Mouse (Mus musculus) myocyte (in vitro differentiated cells): Measurements from ENCODE around the gene Kcnn4. TPM values are rescaled to one million over a fixed set of nuclear protein-coding genes. Genes with fewer than 3 reads are reported as not detected.

Source experiments
- H3K27me3 ChIP-seq: one replicate; pipeline ENCODE4 v1.6.1; 2011; ENCODE audit not compliant: control insufficient read depth, insufficient read depth, insufficient read length
- H3K36me3 ChIP-seq: one replicate; pipeline ENCODE4 v1.6.1; 2011; ENCODE audit not compliant: control insufficient read depth, insufficient read depth
- H3K4me2 ChIP-seq: one replicate; pipeline ENCODE4 v1.6.1; 2011; ENCODE audit warnings: low read depth, control low read depth
- H3K4me3 ChIP-seq: one replicate; pipeline ENCODE4 v1.5.1; 2011; ENCODE audit warnings: mild to moderate bottlenecking, control low read depth, moderate library complexity
- H3K79me2 ChIP-seq: one replicate; pipeline ENCODE4 v1.6.1; 2011; ENCODE audit not compliant: control insufficient read depth, insufficient read depth
- H3ac ChIP-seq: one replicate; pipeline ENCODE4 v1.6.1; 2011; ENCODE audit not compliant: control insufficient read depth, insufficient read length
- CEBPB ChIP-seq: IDR thresholded peaks from 2 replicates; pipeline ENCODE4 v1.6.1; 2011; ENCODE audit warnings: mild to moderate bottlenecking, moderate library complexity; ENCODE audit not compliant: poor library complexity, insufficient read depth, severe bottlenecking
- E2F4 ChIP-seq: IDR thresholded peaks from one replicate; pipeline ENCODE4 v1.6.1; 2011; ENCODE audit warnings: mild to moderate bottlenecking, control low read depth, moderate library complexity; ENCODE audit not compliant: insufficient read depth
- MAX ChIP-seq: IDR thresholded peaks from one replicate; pipeline ENCODE4 v1.6.1; 2011; ENCODE audit warnings: low read depth, mild to moderate bottlenecking, control low read depth
- MYOD1 ChIP-seq, 3 experiments: IDR thresholded peaks; one replicate each; pipeline ENCODE4 v1.6.1; 2011; ENCODE audit warnings: control low read depth in 2 of 3, low read depth in 2 of 3, mild to moderate bottlenecking in 2 of 3, moderate library complexity in 1 of 3; ENCODE audit not compliant: insufficient read length in 2 of 3, control insufficient read depth in 1 of 3
- MYOG ChIP-seq, 3 experiments: IDR thresholded peaks; one replicate each; pipeline ENCODE4 v1.6.1; 2011; ENCODE audit warnings: control low read depth in 2 of 3, low read depth in 2 of 3, mild to moderate bottlenecking in 2 of 3; ENCODE audit not compliant: insufficient read length in 2 of 3, control insufficient read depth in 1 of 3, insufficient read depth in 1 of 3
- POLR2A ChIP-seq: IDR thresholded peaks from one replicate; pipeline ENCODE4 v1.6.1; 2011; ENCODE audit warnings: low read depth, mild to moderate bottlenecking, control low read depth, moderate library complexity; ENCODE audit not compliant: insufficient read length
- POLR2AphosphoS2 ChIP-seq: IDR thresholded peaks from one replicate; pipeline ENCODE4 v1.6.1; 2011; ENCODE audit warnings: low read depth, control low read depth; ENCODE audit not compliant: insufficient read length
- REST ChIP-seq: IDR thresholded peaks from one replicate; pipeline ENCODE4 v1.6.1; 2011; ENCODE audit warnings: mild to moderate bottlenecking, control low read depth, moderate library complexity; ENCODE audit not compliant: insufficient read depth, insufficient read length
- SRF ChIP-seq: IDR thresholded peaks from one replicate; pipeline ENCODE4 v1.6.1; 2011; ENCODE audit warnings: low read depth; ENCODE audit not compliant: control insufficient read depth, insufficient read length
- TCF12 ChIP-seq: IDR thresholded peaks from one replicate; pipeline ENCODE4 v1.6.1; 2011; ENCODE audit warnings: mild to moderate bottlenecking, control low read depth; ENCODE audit not compliant: poor library complexity, insufficient read depth, severe bottlenecking
- TCF3 ChIP-seq: IDR thresholded peaks from one replicate; pipeline ENCODE4 v1.6.1; 2011; ENCODE audit warnings: low read depth, control low read depth; ENCODE audit not compliant: insufficient read length
- USF1 ChIP-seq: IDR thresholded peaks from one replicate; pipeline ENCODE4 v1.6.1; 2011; ENCODE audit warnings: low read depth, mild to moderate bottlenecking, control low read depth, moderate library complexity
- polyA plus RNA-seq: library from polyadenylated mRNA; unstranded; fragments of >200 nt; fragmentation: generic; extraction: Trizol; gene quantifications from one replicate; pipeline ENCODE4 v1.2.1, GENCODE M21; 2012; ENCODE audit warnings: missing spikeins

Gene Kcnn4
- polyA plus RNA-seq, 1 experiment, result 37.4 TPM

DNA sequence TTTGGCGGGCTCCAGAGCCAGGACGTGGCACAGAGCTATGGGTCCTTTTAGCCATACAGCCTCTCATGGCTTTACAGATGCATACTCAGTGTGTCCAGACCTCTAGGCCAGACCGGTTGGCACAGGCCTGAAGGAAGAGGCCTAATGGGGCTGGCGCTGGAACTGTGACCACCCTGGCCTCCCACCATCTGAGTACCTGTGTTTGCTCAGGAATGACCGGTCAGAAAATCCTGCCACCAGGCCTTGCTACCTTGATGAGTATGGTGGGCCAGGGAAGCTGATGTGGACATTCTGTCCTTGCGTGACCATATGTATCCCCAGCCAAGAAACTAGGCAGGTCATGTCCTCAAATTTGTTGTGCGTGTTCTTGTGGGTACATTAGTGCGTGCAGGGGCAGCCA is 57.1 kb downstream of the Kcnn4 start:
- Histone ChIP-seq H3K4me3 (no peak overlapping the region), H3K27me3 (no peaks in the 10 kb centered on the region), H3ac (no peak overlapping the region), H3K36me3 (no peaks in the 10 kb centered on the region), H3K4me2 (no peak overlapping the region), H3K79me2 (no peaks in the 10 kb centered on the region)
- TF ChIP-seq USF1 (no peak), MAX (no peak), E2F4 (no peak), SRF (no peak), MYOG (IDR thresholded peaks at IDR 0.05; ENCODE audit: control insufficient read depth in 1 of 3, insufficient read depth in 1 of 3, insufficient read length in 2 of 3, low read depth in 2 of 3) (no peak), POLR2A (no peak), POLR2AphosphoS2 (no peak), CEBPB (no peak), MYOD1 (IDR thresholded peaks at IDR 0.05; ENCODE audit: control insufficient read depth in 1 of 3, insufficient read length in 2 of 3, low read depth in 2 of 3) (no peak), TCF12 (no peak), REST (no peak), TCF3 (no peak)

DNA sequence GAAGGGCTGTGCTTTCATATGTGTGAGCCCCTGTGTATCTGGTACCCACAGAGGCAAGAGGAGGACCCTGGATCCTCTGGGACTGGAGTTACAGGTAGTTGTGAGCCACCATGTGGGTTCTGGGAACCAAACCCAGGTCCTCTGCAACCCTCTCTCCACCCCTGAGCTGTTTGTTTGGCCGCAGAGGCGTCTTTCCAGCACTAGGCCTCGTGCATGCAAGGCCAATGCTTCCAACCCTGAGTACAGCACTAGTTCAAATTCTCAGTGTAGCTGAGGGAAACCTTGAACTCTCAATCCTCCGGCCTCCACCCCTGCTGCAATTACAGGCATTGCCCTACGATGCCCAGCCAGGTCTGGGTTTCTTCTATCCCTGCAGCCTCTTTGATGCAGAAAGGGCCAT is 58.7 kb downstream of the Kcnn4 start:
- H3K36me3 ChIP-seq, result no peaks in the 10 kb centered on the region
- H3ac ChIP-seq, result no peak overlapping the region
- TF ChIP-seq MYOG (IDR thresholded peaks at IDR 0.05; ENCODE audit: control insufficient read depth in 1 of 3, insufficient read depth in 1 of 3, insufficient read length in 2 of 3, low read depth in 2 of 3) (no peak), SRF (no peak), MAX (no peak), REST (no peak), POLR2A (no peak), TCF3 (no peak), MYOD1 (IDR thresholded peaks at IDR 0.05; ENCODE audit: control insufficient read depth in 1 of 3, insufficient read length in 2 of 3, low read depth in 2 of 3) (no peak), E2F4 (no peak)
- H3K79me2 ChIP-seq, result no peaks in the 10 kb centered on the region
- H3K4me3 ChIP-seq, result no peak overlapping the region
- peak overlapping the region; percentile 51 for H3K4me2 ChIP-seq
- no peaks in the 10 kb centered on the region for H3K27me3 ChIP-seq

DNA sequence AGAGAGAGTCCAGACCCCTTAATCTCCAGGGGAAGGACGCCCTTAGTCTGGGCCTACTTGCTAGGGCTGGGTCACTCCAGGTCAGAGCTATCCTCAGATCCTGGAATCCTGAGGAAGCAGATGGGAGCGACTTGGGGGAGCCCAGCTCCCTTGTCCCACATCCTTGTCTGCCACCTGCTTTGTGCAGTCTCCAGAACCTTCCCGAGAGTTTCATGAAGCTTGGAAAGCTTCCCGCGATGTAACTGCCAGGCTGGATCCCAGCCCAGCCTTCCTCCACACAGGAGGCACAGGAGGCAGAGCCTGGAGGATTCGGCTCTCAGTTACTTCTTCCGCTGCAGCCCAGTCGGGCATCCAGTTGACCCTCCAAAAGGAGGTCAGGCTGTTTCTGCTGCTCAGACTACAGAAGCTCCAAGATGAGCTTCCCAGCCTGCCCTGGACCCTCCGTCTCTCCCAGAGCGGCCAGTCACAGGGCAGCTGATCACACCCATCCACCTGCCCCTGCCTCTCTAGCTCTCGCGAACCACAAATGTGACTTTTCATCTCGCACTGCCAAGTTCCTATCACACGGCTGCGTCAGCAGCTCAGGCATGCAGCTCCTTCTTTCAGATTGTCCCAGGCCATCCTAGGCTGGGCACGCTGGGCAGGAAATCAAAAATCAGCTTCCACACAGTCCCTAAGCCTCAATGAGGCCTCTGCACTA is 59.5 kb downstream of the Kcnn4 start:
- Histone ChIP-seq H3K4me2 (peak overlapping the region; percentile 51), H3K4me3 (no peak overlapping the region), H3ac (no peak overlapping the region), H3K27me3 (no peaks in the 10 kb centered on the region), H3K79me2 (no peaks in the 10 kb centered on the region), H3K36me3 (no peaks in the 10 kb centered on the region)
- TF ChIP-seq POLR2A, result peak; percentile 28
- peak; percentile 54 for TF ChIP-seq TCF12
- TF ChIP-seq TCF3, result peak; percentile 22
- TF ChIP-seq MAX, result no peak
- TF ChIP-seq MYOG (IDR thresholded peaks at IDR 0.05; ENCODE audit: control insufficient read depth in 1 of 3, insufficient read depth in 1 of 3, insufficient read length in 2 of 3, low read depth in 2 of 3), result peak in 1 of 3 experiments; percentile 81
- TF ChIP-seq USF1, result no peak
- peak; percentile 89 to 97 (median 95) for TF ChIP-seq MYOD1 (IDR thresholded peaks at IDR 0.05; ENCODE audit: control insufficient read depth in 1 of 3, insufficient read length in 2 of 3, low read depth in 2 of 3)
- no peak for TF ChIP-seq CEBPB
- no peak for TF ChIP-seq SRF

DNA sequence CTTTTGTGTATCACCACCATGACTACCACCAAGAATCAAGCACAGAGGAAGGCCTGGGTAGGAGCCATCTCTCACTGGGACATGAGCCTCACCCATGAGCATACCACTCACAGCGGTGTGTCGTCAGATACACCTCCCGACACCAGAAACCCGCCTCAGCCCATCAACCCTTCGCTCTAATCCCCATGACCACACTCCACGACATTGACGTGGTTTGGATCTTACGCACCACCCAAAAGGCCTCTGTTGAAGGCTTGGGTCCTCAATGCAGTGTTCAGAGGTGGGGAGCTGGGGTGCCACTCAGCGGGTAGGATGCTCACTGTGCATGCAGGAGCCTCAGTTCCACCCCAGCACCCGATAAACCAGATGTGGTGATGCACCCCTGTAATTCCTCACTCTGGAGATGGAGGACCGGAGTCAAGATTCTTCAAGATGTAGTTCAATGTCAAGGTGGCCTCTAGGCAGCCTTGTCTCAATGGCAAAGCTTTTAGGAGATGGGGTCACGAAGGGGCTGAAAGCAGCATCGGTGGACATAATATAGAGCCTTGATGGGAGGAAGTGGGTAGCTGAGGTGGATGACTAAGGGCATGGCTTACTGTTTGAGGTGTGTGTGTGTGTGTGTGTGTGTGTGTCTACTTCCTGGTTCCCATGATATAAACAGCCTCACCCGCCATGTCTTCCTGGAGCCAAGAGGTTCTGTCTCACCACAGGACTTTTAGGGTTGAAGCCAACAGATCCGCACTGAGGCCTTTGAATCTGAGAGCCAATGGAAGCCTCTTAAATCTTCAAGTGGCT is 60.7 kb downstream of the Kcnn4 start:
- no peak overlapping the region for H3K4me3 ChIP-seq
- TF ChIP-seq USF1 (no peak), TCF12 (no peak), SRF (no peak), MAX (no peak), CEBPB (no peak), E2F4 (no peak), MYOD1 (IDR thresholded peaks at IDR 0.05; ENCODE audit: control insufficient read depth in 1 of 3, insufficient read length in 2 of 3, low read depth in 2 of 3) (no peak), REST (no peak), POLR2A (no peak), MYOG (IDR thresholded peaks at IDR 0.05; ENCODE audit: control insufficient read depth in 1 of 3, insufficient read depth in 1 of 3, insufficient read length in 2 of 3, low read depth in 2 of 3) (no peak), TCF3 (no peak), POLR2AphosphoS2 (no peak)
- H3K36me3 ChIP-seq, result no peaks in the 10 kb centered on the region
- H3K4me2 ChIP-seq, result no peak overlapping the region
- H3ac ChIP-seq, result no peak overlapping the region
- H3K27me3 ChIP-seq, result no peaks in the 10 kb centered on the region
- no peaks in the 10 kb centered on the region for H3K79me2 ChIP-seq

DNA sequence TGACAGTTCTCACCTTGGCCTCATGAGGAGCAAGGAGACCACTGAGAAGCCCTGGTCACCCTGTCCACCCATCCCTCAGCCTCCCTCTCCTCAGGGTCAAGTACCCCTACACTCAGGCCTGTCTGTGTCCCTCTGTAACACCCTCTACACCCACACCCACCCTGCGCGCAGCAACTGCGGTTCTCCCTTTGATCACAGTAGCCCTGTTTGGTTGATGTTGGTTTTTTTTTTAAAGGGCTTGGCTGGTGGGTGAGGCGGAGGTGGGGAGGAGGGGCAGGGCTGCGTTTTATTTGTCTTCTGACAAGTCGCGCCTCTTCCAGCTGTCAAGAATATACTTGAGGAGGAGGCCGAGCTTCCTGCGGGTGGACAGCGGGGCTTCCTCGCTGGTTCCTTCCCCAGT is 61.6 kb downstream of the Kcnn4 start:
- Histone ChIP-seq H3K4me3 (no peak overlapping the region), H3ac (no peak overlapping the region), H3K4me2 (no peak overlapping the region), H3K27me3 (no peaks in the 10 kb centered on the region), H3K36me3 (no peaks in the 10 kb centered on the region), H3K79me2 (no peaks in the 10 kb centered on the region)
- no peak for TF ChIP-seq TCF3
- TF ChIP-seq E2F4, result no peak
- no peak for TF ChIP-seq SRF
- TF ChIP-seq TCF12, result no peak
- no peak for TF ChIP-seq USF1
- TF ChIP-seq MAX, result no peak
- no peak for TF ChIP-seq CEBPB
- TF ChIP-seq MYOG (IDR thresholded peaks at IDR 0.05; ENCODE audit: control insufficient read depth in 1 of 3, insufficient read depth in 1 of 3, insufficient read length in 2 of 3, low read depth in 2 of 3), result no peak
- no peak for TF ChIP-seq POLR2A
- no peak for TF ChIP-seq MYOD1 (IDR thresholded peaks at IDR 0.05; ENCODE audit: control insufficient read depth in 1 of 3, insufficient read length in 2 of 3, low read depth in 2 of 3)
- no peak for TF ChIP-seq REST
- no peak for TF ChIP-seq POLR2AphosphoS2
